Mouse (Mus musculus): ENCODE data around the gene Fmnl3. TPM values are rescaled to one million over a fixed set of nuclear protein-coding genes. Genes with fewer than 3 reads are reported as not detected.

Fmnl3 gene
- polyA plus RNA-seq, 1 experiment = 26.8 TPM

GRCm38 (mm10) chr15:99333676-99334065 lies 36.6 kb downstream of the Fmnl3 start:
- Histone ChIP-seq H3K27me3 (replicated peaks; ENCODE audit: control insufficient read depth, insufficient read depth, low read length) (no peaks in the 10 kb centered on the region), H3K36me3 (ENCODE audit: control insufficient read depth, insufficient read depth, low read length) (no peaks in the 10 kb centered on the region), H3K4me3 (ENCODE audit: insufficient read depth, low read depth, low read length) (no peak overlapping the region), H3K27ac (ENCODE audit: insufficient read depth, low read depth, low read length) (peak overlapping the region; percentile 93), H3K4me1 (ENCODE audit: control insufficient read depth, insufficient read depth, low read length) (peaks cover 39% of the 10 kb centered on the region)
- peak; percentile 64 for DNase-seq
- 81% methylated on average over 3 of the region's 3 CpGs for WGBS
- no peak for TF ChIP-seq CTCF (conservative IDR thresholded peaks at IDR 0.05; ENCODE audit: insufficient read depth, insufficient read length, low read depth, low read length)
- TF ChIP-seq POLR2A (IDR thresholded peaks at IDR 0.05; ENCODE audit: low read depth, low read length) = no peak

- no peak overlapping the region for H3K4me3 ChIP-seq (ENCODE audit: insufficient read depth, low read depth, low read length)
- peaks cover 39% of the 10 kb centered on the region for H3K4me1 ChIP-seq (ENCODE audit: control insufficient read depth, insufficient read depth, low read length)
- WGBS = 40% methylated on average over 9 of the region's 9 CpGs
- no peaks in the 10 kb centered on the region for H3K36me3 ChIP-seq (ENCODE audit: control insufficient read depth, insufficient read depth, low read length)
- H3K27me3 ChIP-seq (replicated peaks; ENCODE audit: control insufficient read depth, insufficient read depth, low read length) = no peaks in the 10 kb centered on the region
- TF ChIP-seq CTCF (conservative IDR thresholded peaks at IDR 0.05; ENCODE audit: insufficient read depth, insufficient read length, low read depth, low read length) = 0 out of 2 replicates have a peak, but pooled peaks have one; percentile 10
- TF ChIP-seq POLR2A (IDR thresholded peaks at IDR 0.05; ENCODE audit: low read depth, low read length) = no peak
- DNase-seq = peak; percentile 94
- peak overlapping the region; percentile 93 for H3K27ac ChIP-seq (ENCODE audit: insufficient read depth, low read depth, low read length)
These were observed 37.2 kb downstream of the Fmnl3 start for GRCm38 (mm10) chr15:99332921-99333675.

- H3K4me1 ChIP-seq (ENCODE audit: control insufficient read depth, insufficient read depth, low read length) = peaks cover 35% of the 10 kb centered on the region
- TF ChIP-seq POLR2A (IDR thresholded peaks at IDR 0.05; ENCODE audit: low read depth, low read length) (no peak), CTCF (conservative IDR thresholded peaks at IDR 0.05; ENCODE audit: insufficient read depth, insufficient read length, low read depth, low read length) (no peak)
- H3K36me3 ChIP-seq (ENCODE audit: control insufficient read depth, insufficient read depth, low read length) = no peaks in the 10 kb centered on the region
- DNase-seq = peak; percentile 41
- no peaks in the 10 kb centered on the region for H3K27me3 ChIP-seq (replicated peaks; ENCODE audit: control insufficient read depth, insufficient read depth, low read length)
- H3K4me3 ChIP-seq (ENCODE audit: insufficient read depth, low read depth, low read length) = no peak overlapping the region
- H3K27ac ChIP-seq (ENCODE audit: insufficient read depth, low read depth, low read length) = peak overlapping the region; percentile 90
These were observed 38.2 kb downstream of the Fmnl3 start for GRCm38 (mm10) chr15:99332111-99332510.

DNA sequence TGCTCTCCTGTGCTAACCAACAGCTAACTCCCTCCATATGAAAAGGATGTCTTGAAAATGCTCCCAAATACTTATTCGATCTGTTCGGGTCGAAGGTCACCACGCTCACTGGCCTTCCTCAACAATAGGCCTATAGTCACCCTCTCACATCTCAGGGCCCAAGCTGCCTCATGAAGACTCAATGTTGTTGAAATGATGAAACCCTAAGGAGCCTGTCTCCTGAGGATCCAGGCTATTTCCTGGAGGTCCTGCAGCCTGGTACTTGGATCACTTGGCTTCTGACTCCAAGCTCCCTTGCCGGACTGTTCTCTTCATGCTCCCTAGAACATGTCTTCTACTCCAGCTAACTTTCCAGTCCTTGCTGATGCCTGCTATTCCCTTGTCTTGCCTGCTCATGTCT lies 38.9 kb downstream of the Fmnl3 start:
- Histone ChIP-seq H3K4me3 (ENCODE audit: insufficient read depth, low read depth, low read length) (no peak overlapping the region), H3K36me3 (ENCODE audit: control insufficient read depth, insufficient read depth, low read length) (no peaks in the 10 kb centered on the region), H3K27ac (ENCODE audit: insufficient read depth, low read depth, low read length) (peak overlapping the region; percentile 90), H3K4me1 (ENCODE audit: control insufficient read depth, insufficient read depth, low read length) (peaks cover 34% of the 10 kb centered on the region), H3K27me3 (replicated peaks; ENCODE audit: control insufficient read depth, insufficient read depth, low read length) (no peaks in the 10 kb centered on the region)
- TF ChIP-seq CTCF (conservative IDR thresholded peaks at IDR 0.05; ENCODE audit: insufficient read depth, insufficient read length, low read depth, low read length) (no peak), POLR2A (IDR thresholded peaks at IDR 0.05; ENCODE audit: low read depth, low read length) (no peak)
- WGBS = 76% methylated on average over 5 of the region's 5 CpGs
- no peak for DNase-seq

DNA sequence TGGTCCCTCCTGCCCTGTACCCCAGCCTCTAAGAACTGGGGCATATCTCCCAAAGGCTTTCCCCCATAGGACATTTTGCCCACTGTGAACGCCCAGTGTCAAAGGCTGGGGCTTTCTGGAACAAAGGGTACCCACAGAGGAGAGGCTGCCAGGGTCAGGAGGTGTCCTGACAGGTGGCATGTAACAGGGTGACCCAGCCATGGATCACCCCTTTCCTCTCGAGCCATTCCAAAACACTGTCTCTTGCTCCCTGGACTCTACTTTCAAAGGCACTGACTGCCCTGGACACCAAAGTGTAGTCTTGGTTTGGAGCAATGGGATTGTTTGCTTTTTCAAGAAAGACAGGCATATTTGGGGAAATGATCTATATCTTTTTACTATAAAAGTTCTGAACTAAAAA lies 40.0 kb downstream of the Fmnl3 start:
- no peak for DNase-seq
- Histone ChIP-seq H3K4me3 (ENCODE audit: insufficient read depth, low read depth, low read length) (no peak overlapping the region), H3K4me1 (ENCODE audit: control insufficient read depth, insufficient read depth, low read length) (peaks cover 30% of the 10 kb centered on the region), H3K27ac (ENCODE audit: insufficient read depth, low read depth, low read length) (peak overlapping the region; percentile 45), H3K36me3 (ENCODE audit: control insufficient read depth, insufficient read depth, low read length) (no peaks in the 10 kb centered on the region), H3K27me3 (replicated peaks; ENCODE audit: control insufficient read depth, insufficient read depth, low read length) (no peaks in the 10 kb centered on the region)
- TF ChIP-seq POLR2A (IDR thresholded peaks at IDR 0.05; ENCODE audit: low read depth, low read length) (no peak), CTCF (conservative IDR thresholded peaks at IDR 0.05; ENCODE audit: insufficient read depth, insufficient read length, low read depth, low read length) (no peak)
- WGBS = 71% methylated on average over 2 of the region's 2 CpGs

- Histone ChIP-seq H3K4me1 (ENCODE audit: control insufficient read depth, insufficient read depth, low read length) (peaks cover 16% of the 10 kb centered on the region), H3K27ac (ENCODE audit: insufficient read depth, low read depth, low read length) (no peak overlapping the region), H3K36me3 (ENCODE audit: control insufficient read depth, insufficient read depth, low read length) (no peaks in the 10 kb centered on the region), H3K4me3 (ENCODE audit: insufficient read depth, low read depth, low read length) (no peak overlapping the region), H3K27me3 (replicated peaks; ENCODE audit: control insufficient read depth, insufficient read depth, low read length) (no peaks in the 10 kb centered on the region)
- 94% methylated on average over 5 of the region's 5 CpGs for WGBS
- no peak for DNase-seq
- no peak for TF ChIP-seq CTCF (conservative IDR thresholded peaks at IDR 0.05; ENCODE audit: insufficient read depth, insufficient read length, low read depth, low read length)
- no peak for TF ChIP-seq POLR2A (IDR thresholded peaks at IDR 0.05; ENCODE audit: low read depth, low read length)
These were observed 42.3 kb downstream of the Fmnl3 start for GRCm38 (mm10) chr15:99328011-99328410.

GRCm38 (mm10) chr15:99326959-99327358 lies 43.3 kb downstream of the Fmnl3 start:
- no peaks in the 10 kb centered on the region for H3K36me3 ChIP-seq (ENCODE audit: control insufficient read depth, insufficient read depth, low read length)
- TF ChIP-seq POLR2A (IDR thresholded peaks at IDR 0.05; ENCODE audit: low read depth, low read length) (no peak), CTCF (conservative IDR thresholded peaks at IDR 0.05; ENCODE audit: insufficient read depth, insufficient read length, low read depth, low read length) (peak; percentile 49)
- H3K27ac ChIP-seq (ENCODE audit: insufficient read depth, low read depth, low read length) = peak overlapping the region; percentile 58
- H3K4me3 ChIP-seq (ENCODE audit: insufficient read depth, low read depth, low read length) = no peak overlapping the region
- WGBS = 83% methylated on average over 1 of the region's 1 CpGs
- H3K27me3 ChIP-seq (replicated peaks; ENCODE audit: control insufficient read depth, insufficient read depth, low read length) = no peaks in the 10 kb centered on the region
- peaks cover 16% of the 10 kb centered on the region for H3K4me1 ChIP-seq (ENCODE audit: control insufficient read depth, insufficient read depth, low read length)
- peak; percentile 57 for DNase-seq
